Mouse (Mus musculus): ENCODE data around the gene Cdh15.

Gene Cdh15

GRCm38 (mm10) chr8:122897200-122897599 lies 49.4 kb downstream of the Cdh15 start:
- DNase-seq = no peak

- DNase-seq = no peak
These were observed 50.3 kb downstream of the Cdh15 start for GRCm38 (mm10) chr8:122898018-122898417.

- no peak for DNase-seq
These were observed 50.7 kb downstream of the Cdh15 start for GRCm38 (mm10) chr8:122898473-122898872.

GRCm38 (mm10) chr8:122899085-122899484 lies 51.3 kb downstream of the Cdh15 start:
- DNase-seq = no peak

GRCm38 (mm10) chr8:122901476-122901875 lies 53.7 kb downstream of the Cdh15 start:
- DNase-seq = no peak

- DNase-seq = no peak
These were observed 54.2 kb downstream of the Cdh15 start for GRCm38 (mm10) chr8:122901892-122902515.

- no peak for DNase-seq
These were observed 54.8 kb downstream of the Cdh15 start for GRCm38 (mm10) chr8:122902581-122902980.

- DNase-seq = no peak
These were observed 55.2 kb downstream of the Cdh15 start for GRCm38 (mm10) chr8:122903002-122903401.

- DNase-seq = no peak
These were observed 56.7 kb downstream of the Cdh15 start for GRCm38 (mm10) chr8:122904496-122904895.

GRCm38 (mm10) chr8:122905346-122905745 lies 57.6 kb downstream of the Cdh15 start:
- DNase-seq = no peak

GRCm38 (mm10) chr8:122906463-122907021 lies 58.8 kb downstream of the Cdh15 start:
- peak; percentile 86 for DNase-seq

- no peak for DNase-seq
These were observed 64.4 kb downstream of the Cdh15 start for GRCm38 (mm10) chr8:122912150-122912549.

GRCm38 (mm10) chr8:122912871-122913270 lies 65.1 kb downstream of the Cdh15 start:
- no peak for DNase-seq

- no peak for DNase-seq
These were observed 69.0 kb downstream of the Cdh15 start for GRCm38 (mm10) chr8:122916766-122917165.
